Mouse (Mus musculus): ENCODE results near the gene Sorbs2.
A peak's percentile ranks its signal among the peaks of the same experiment; 100 is the strongest.

The Sorbs2 gene

GRCm38 (mm10) chr8:45507634-45508321, at the start of gene Sorbs2:
Gene Sorbs2 (plus strand): TSS chr8:45507788.
- peak; percentile 12 to 39 for DNase-seq (ENCODE audit: low spot score in 2 of 2)

GRCm38 (mm10) chr8:45457874-45458273, 49.7 kb upstream of the Sorbs2 start:
- DNase-seq (ENCODE audit: low spot score in 2 of 2), result no peak

DNA sequence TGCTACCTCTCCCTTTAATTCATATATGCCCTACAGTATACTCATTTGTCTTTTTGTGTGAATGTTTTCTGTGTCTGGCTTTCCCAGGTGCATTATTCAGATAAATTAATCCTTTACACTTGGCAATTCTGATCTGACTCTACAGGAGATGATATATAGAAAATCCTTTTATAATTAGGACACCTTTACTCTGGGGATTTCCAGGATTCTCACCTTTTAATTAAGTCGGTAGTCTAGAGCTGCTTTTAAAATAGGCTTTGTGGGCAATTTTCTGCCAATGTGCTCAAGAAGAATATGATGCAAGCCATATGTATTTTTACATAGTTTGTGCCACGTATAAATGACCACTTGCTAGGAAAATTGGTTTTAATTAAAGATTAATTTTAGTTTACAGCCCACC, 38.6 kb upstream of the Sorbs2 start:
- DNase-seq (ENCODE audit: low spot score in 2 of 2), result no peak

GRCm38 (mm10) chr8:45469507-45470178, 37.9 kb upstream of the Sorbs2 start:
- DNase-seq (ENCODE audit: low spot score in 2 of 2), result no peak

DNA sequence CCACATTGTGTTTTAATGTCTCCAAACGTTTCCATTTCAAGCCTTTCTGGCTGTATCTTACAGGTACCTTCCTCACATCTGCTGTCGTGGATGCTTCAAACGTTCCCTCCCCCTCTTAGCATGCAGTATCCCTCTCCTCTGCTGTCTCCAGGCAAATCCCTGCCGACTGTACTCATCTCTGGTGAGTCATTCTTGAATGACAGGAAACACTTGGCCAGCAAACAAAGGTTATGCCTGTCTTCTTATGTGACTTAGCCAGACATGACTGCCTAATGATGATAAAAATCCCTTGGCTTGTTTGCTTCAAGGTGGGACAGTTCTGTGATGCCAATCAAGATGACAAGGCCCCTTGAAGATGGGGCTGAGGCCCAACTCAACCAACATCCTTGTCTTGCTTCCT, 26.7 kb upstream of the Sorbs2 start:
- DNase-seq (ENCODE audit: low spot score in 2 of 2), result no peak

- no peak for DNase-seq (ENCODE audit: low spot score in 2 of 2)
Observed at GRCm38 (mm10) chr8:45486281-45486680, 21.3 kb upstream of the Sorbs2 start.

DNA sequence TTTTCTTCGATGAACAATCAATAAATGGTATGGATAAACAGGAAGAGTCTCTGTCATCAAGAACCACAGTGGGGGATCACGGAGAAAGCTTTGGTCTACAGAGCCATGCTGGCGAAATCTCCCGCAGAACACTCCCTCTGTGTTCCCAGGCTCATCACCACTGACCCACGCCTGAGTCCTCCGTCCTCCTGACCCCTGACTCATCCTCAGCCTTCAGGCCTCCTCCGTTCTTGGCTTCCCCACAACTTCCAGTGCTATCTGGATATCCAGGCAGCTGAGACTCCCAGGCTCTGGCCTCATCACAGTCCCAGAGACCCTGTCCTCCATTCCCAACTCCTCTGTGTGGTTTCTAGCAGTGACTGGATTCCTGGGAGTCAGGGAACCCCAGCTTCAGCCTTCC, 3.6 kb upstream of the Sorbs2 start:
- DNase-seq (ENCODE audit: low spot score in 2 of 2), result no peak

DNA sequence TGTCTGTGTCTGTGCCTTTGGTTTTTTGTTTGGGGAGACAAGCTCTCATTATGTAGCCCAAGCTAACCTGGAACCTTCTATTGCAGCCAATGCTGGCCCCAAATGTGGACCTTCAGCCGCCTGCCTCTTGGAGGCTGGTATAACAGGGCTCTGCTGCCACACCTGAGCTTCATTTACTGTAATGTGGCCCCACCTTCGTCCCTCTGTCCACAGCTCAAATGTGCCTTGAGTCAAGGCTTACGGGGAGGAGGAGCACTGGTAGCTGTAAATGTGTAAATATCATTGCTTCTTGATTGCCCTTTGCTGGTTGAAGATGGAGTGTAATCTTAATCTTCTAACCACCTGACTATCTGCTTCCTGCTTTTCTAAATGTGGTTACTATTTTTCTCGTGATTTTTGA, 1.2 kb upstream of the Sorbs2 start:
- DNase-seq (ENCODE audit: low spot score in 2 of 2), result no peak

DNA sequence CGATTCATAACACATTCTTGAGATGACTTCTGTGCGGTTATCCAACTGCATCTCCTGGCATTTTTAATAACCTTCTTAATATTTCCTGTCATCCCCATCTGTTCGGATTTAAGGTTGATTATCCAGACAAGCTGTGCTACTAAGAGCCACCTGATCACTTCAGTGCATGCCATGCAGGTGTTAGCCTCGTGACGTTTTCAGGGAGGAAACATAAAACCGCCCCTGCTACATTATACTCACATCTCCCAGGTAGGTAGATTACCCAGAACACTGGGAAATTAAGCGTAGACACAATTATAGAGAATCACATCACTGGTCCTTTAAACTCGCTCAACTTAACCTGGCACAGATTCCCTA, 333 bp upstream of the Sorbs2 start:
- DNase-seq (ENCODE audit: low spot score in 2 of 2), result no peak

- no peak for DNase-seq (ENCODE audit: low spot score in 2 of 2)
Observed at GRCm38 (mm10) chr8:45508521-45509104, 1.0 kb downstream of the Sorbs2 start.

DNA sequence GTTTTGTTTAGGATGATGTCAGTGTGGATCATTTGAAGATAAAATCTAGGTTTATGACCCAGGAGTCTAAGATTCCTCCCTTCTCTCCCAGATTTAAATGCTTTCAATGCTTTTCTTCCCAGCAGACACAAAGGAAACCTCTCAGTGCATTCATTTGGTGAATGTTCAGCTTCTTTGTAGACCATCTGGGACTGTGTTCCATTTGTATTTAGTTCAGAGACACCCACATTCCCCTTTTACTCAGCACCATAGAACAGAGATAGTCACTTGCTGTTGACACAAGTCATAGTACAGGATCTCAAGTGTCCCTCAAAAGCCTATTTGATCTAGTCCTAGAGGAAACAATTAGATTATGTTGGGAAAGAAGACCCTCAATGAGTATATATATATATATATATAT, 4.8 kb downstream of the Sorbs2 start:
- DNase-seq (ENCODE audit: low spot score in 2 of 2), result no peak

DNA sequence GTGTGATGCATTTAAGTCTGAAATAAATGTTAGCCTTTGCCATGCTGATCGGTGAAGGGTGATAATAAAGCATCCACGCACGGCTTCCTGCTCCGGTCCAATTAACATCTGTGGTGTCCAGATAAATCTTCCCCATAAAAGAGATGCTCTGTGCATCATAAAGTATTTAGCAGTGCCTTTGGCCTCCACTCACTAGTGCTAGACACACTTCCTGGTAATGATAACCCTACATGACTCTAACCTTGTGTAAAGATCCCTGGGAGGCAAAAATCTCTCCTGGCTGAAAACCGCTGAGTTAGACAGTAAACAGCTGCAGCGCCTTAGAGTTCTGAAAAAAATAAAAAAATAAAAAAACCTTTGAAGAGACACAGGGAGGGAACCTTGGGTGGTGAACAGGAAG, 14.0 kb downstream of the Sorbs2 start:
- DNase-seq (ENCODE audit: low spot score in 2 of 2), result no peak

DNA sequence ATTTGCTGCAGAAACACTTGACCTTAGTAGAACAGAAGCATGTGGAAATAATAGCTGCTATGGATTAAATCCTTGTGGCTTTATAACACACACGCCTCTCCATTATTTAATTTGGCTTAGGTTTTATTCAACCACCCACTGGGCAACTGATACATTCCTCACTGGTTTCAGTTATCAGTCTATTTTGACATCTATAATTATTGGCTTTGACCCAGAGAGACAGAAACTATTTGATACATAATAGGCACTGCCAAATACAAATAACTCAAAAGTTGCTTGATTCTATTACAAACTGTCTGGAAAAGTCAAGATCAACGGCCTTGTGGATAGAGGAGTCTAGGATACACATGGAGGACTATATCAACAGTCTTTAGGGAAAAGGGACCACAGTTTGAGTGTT, 20.1 kb downstream of the Sorbs2 start:
- no peak for DNase-seq (ENCODE audit: low spot score in 2 of 2)

DNA sequence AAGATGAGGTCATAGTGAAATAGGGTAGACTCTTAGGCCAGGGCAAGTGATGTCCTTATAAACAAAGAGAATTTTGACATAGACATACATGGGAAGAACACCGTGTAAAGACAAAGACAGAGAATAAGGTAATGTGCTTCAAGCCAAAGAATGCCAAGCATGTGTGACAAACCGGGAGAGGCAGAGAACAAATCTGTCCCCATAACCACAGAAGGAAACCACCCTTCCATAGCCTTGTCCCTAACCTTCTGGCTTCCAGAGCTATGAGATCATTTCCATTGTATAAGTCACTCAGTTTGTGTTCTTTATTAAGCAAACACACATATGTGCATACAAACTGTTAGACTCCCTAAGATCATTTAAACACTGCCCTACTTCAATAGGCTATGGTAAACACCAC, 21.3 kb downstream of the Sorbs2 start:
- DNase-seq (ENCODE audit: low spot score in 2 of 2), result no peak

DNA sequence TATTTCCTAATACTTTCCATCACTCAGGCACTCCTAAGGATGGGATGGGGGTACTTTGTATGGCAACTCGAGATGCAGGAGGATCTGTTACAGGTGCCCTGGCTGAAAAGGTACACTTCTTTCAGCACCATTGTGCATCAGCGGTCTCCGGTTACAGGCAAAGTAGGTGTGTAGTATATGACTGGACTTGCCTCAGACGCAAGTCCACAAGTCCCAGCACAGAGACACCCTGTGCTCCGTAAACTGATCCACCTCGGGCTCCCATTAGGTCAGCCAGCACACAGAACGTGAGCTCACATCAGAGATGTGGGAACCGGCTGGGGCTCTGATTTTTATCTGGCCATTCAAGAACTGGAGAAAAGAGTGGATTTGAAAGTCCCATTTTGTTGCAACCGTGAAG, 29.0 kb downstream of the Sorbs2 start:
- no peak for DNase-seq (ENCODE audit: low spot score in 2 of 2)

DNA sequence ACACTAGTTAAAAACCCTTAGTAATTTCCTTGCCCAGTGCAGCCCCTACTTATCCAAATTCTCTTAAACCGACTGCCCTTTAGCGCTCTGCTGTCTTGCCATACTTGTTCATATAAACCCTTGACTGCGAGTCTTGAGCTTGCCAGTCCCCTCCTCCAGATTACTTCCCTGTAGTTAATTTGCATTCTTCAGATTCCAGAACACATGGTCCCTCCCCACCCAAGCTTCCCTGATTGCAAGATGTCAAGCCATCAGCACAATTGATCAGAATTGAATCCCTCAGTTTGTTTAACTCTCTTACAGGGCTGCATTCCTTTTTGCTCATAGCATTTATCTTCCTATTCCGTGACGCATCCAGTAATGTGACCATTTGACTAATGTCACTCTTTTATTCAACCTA, 32.9 kb downstream of the Sorbs2 start:
- DNase-seq (ENCODE audit: low spot score in 2 of 2), result no peak

- no peak for DNase-seq (ENCODE audit: low spot score in 2 of 2)
Observed at GRCm38 (mm10) chr8:45552175-45552574, 44.6 kb downstream of the Sorbs2 start.

DNA sequence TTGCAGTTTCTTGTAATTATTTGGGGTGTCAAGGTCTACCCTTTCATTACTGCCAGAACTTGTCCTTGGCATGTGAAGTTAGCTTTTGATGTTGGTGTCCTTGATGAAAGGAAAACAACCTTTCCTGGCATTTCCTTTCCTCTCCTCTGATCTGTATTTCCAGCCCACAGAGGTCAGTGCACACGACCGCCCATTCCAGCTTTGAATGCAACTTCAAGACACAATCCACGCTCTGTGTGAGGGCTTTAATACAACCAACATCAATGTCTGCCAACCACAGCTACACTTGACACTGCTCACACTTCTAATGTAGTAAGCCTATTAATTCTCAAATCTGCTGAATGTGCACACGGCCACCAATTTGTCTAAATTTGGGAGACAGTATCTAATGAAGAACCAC, 47.0 kb downstream of the Sorbs2 start:
- DNase-seq (ENCODE audit: low spot score in 2 of 2), result no peak

- DNase-seq (ENCODE audit: low spot score in 2 of 2), result no peak
Observed at GRCm38 (mm10) chr8:45557936-45558335, 50.3 kb downstream of the Sorbs2 start.

GRCm38 (mm10) chr8:45558426-45558825, 50.8 kb downstream of the Sorbs2 start:
- no peak for DNase-seq (ENCODE audit: low spot score in 2 of 2)

DNA sequence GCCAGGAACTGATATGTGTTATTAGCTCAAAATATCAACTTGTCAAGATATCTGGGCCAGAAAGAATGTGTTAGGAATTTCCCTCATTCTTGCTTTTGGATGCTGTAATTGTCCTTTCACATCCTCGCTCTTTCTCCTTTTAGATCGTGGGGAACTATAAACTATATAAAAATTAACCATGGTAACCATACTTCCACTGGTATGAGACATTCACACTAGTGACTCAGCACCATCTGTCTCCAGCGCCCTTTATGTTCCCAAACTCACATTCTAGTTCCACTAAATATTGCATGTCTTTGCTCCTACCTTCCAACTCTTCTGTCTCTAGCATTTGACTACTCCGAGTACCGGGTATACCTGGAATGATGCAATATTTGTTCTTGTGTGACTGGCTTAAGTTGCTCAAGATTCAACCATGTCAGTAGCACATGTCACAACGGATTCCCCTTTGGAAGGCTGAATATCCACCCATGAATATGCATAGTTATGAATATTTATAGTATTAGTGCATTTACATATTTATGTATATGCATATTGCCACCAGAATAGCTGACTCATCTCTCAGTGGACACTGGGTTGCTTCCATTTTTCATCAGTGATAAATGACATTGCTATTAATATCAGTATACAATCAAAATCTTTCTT, 51.7 kb downstream of the Sorbs2 start:
- peak; percentile 28 to 39 for DNase-seq (ENCODE audit: low spot score in 2 of 2)

DNA sequence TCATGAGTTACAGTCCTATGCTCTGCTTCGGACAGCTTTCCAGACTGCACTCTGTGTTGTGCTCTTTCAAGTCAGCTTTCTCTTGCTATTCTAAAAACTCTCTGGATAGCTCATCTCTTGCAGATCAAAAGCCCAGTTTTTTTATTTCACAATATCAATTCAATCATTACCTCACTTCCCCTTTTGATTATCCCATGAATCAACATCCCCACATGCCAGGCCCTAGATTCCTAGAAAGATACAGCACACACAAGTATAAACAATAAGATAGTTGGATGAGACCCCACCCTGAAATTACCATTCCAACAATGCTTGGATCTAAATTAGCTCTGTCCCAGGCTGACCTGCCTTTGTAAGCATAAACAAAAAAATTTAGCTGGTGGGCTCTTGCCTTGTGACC, 57.6 kb downstream of the Sorbs2 start:
- DNase-seq (ENCODE audit: low spot score in 2 of 2), result no peak

GRCm38 (mm10) chr8:45570117-45570516, 62.5 kb downstream of the Sorbs2 start:
- no peak for DNase-seq (ENCODE audit: low spot score in 2 of 2)
